Mouse (Mus musculus) urinary bladder, postnatal 25 days (tissue): ENCODE measurements around the gene Capn12.

Experiments
- DNase-seq: peaks from one replicate; pipeline ENCODE4 v3.0.0; 2022; ENCODE audit warnings: low spot score

Capn12 gene

DNA sequence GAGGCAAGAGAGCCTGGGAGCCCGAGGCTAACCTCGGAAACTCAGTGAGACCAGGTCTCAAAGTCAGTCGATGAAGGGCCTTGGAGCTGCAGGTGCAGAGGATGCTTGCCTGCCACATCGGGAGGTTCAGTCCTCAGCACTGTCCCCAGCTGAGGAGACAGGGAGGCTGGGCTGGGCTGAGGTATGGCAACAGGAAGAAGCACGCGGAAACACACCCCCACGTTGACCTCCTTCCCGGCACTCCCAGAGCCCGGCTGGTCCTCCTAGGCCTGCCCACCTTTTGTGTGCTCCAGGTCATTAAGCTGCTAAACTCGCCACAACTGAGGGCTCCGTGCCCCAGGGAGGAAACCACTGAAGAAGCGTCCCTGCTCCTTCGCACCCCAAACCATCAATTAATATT, at the start of gene Capn12:
Gene Capn12 (plus strand): TSS at position 224 of the 400 bp plus-strand sequence.
- DNase-seq: no peak

GRCm38 (mm10) chr7:28832137-28832536, 49.1 kb upstream of the Capn12 start:
- no peak for DNase-seq

DNA sequence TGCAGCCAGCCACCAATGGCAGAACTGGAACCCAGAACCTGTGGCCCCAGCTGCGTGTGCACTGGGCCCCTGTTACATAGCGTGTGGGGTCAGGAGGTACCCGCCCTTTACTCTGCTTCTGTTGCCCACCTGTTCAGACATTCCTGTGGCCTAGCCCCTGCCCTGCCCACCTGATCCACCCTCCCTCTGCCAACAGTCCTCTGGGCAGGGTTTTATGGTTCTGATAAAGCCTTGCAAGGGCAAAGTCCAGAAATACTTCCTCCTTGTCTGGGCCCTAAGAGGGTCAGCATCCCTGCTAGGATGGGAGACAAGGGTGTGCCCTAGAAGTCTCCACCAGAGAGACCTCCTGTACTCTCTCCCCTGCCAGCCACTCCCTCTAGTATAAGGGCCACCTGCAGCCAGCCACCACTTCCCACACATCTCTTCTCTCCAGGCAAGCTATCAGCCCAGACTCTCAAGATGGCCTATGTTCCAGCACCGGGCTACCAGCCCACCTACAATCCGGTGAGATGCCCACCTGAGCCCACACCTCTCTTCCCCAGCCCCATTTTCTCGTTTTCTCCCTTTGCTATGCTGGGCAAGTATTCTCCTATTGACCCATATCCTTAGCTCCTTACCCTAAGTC, 47.4 kb upstream of the Capn12 start, which contains the start of gene Lgals4:
Gene Lgals4 (plus strand): TSS at position 132 of the 625 bp plus-strand sequence.
- no peak for DNase-seq

- no peak for DNase-seq
These were observed 44.3 kb upstream of the Capn12 start for GRCm38 (mm10) chr7:28836936-28837335.

DNA sequence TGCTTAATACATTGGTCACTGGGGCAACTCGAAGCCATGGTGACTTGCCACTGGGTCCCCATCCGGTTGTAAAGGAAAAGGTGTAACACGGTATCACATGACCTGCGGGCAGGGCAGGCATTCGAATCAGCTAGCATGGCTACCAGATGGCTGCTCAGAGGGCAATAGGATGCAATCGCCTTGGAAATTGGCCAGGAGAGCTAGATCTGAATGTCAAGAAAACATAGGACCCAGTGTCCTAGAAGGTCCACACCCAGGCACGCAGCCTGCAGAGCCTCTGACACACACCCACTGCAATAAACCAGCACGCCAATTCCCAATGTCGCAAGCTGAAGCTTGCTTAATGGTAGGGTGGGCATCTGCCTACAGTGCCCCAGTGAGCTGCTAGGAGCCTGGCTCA, 42.9 kb upstream of the Capn12 start:
- DNase-seq: no peak

- no peak for DNase-seq
These were observed 33.9 kb upstream of the Capn12 start for GRCm38 (mm10) chr7:28847273-28847672.

DNA sequence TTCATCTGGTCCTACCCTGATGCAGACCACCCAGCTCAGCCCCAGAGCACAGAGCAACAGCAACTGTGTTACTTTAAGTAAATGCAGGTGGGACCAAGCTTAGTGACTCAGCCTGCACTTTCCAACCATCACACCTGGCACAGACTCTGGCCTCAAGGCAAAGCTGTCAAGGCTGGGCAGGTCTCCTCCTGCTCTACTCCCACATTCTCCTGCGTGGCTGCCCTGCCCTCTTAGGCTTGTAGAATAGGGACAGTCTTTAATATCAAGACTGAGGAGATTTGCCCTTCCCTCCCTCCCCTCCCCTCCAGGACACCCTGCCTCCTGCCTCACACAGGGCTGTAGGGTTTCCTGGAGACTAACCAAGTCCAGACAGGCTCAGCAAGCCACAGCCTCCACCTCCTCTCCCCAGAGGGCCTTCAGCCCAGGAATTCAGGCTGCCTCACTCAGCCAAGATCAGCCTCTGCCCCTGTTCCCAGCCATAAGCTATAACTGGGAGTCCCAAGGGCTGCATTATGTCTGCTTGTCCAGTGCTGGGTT, 31.5 kb upstream of the Capn12 start:
- DNase-seq: no peak

- DNase-seq: no peak
These were observed 30.6 kb upstream of the Capn12 start for GRCm38 (mm10) chr7:28850642-28851041.

DNA sequence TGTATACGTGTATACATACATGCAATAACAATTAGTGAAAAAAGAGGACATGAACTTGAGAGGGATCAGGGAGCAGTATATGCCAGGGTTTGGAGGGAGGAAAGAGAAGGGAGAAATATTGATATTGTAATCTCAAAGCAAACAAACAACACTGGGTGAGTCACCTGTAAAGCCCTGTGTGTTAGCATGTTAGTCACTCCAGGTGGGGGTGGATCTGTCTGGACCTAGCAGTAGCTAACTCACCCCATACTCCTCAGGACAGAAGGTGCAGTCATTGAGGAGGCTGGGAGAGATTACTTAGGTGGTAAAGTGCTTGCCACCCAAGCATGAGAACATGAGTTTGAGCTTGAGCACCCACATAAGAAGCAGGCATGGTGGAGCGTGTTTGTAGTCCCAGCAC, 21.3 kb upstream of the Capn12 start:
- DNase-seq: no peak

- DNase-seq: no peak
These were observed 20.3 kb upstream of the Capn12 start for GRCm38 (mm10) chr7:28860898-28861297.

DNA sequence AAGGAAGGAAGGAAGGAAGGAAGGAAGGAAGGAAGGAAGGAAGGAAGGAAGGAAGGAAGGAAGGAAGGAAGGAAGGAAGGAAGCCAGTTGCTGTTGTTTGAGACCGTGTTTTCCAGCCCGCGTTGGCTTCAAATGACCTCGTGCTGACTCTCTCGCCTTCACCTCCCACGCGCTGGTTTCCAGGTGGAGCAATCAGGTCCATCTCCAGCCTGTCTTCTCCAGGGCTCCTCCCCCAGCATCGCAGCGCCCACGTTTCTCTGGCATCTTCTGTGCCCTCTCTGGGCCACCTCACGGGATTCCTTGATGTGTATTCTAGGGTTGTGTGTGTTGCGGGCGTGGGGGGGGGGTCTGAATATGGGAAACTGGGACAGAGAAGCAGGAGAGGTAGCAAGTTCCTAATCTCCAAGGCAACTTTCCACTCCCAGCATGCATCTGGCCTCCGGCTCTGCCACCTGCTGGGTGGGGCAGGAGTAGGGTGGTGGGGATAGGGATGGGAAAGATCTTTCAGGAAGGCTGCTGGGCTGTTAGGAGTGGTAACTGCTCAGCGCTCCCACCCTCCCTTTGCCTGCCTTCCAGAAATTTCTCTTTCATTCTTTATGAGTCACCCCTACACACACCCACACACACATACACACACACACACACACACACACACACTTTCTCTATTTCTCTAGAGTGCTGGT, 18.3 kb upstream of the Capn12 start:
- DNase-seq: no peak

GRCm38 (mm10) chr7:28863540-28863939, 17.7 kb upstream of the Capn12 start, which contains the start of gene Lgals7:
Gene Lgals7, plus strand, starts transcription at chr7:28863853.
- DNase-seq: no peak

DNA sequence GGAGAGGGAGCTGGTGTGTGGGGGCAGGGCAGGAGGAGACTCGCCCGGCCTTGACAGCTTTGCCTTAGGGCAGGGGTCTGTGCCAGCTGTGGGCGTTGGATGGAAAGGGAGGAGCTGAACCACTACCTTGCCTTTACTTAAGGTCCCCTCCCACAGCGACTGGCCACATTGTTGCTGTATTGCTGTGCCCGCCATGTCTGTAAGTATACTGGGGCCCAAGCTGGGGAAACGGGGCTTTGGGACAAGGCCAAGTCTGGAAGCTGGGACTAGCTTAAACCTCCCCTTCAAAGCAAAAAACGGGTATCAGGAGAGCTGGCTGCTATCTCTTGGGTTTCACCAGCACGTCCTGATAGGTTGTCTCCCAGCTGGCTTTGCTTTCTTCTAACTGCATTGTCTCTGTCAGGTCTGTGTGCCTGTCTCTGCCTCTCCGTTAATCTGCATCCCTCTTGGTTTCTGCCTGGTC, 16.9 kb upstream of the Capn12 start:
- no peak for DNase-seq

DNA sequence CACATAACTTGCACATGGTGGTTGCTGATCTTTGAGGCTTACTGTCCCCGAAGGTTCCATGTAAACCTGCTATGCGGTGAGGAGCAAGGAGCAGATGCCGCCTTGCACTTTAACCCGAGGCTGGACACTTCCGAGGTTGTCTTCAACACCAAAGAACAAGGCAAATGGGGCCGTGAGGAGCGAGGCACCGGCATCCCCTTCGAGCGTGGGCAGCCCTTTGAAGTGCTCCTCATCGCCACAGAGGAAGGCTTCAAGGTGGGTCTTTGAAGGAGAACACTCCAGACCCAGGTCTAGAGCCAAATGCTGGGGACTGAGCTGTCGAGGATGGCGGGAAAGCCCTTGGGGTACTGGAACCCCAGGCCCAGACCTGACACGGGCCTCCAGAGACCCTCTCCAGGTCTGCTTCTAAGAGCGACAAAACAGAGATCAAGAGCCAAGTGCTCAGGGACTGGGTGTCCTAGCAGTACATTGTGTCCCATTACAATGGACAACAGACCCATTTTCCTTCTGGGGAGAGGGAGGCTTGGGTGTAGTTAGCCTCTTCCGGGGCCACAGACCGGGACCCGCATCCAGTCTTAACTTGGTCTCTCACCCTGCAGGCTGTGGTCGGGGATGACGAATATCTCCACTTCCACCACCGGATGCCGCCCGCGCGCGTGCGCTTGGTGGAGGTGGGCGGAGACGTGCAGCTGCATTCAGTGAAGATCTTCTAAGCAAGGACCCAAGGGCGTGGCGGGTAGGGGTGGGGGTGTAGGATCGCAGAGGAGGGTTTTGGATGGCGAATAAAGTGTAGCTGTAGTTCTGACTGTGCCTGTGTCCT, 15.5 kb upstream of the Capn12 start:
- peak; percentile 81 for DNase-seq

DNA sequence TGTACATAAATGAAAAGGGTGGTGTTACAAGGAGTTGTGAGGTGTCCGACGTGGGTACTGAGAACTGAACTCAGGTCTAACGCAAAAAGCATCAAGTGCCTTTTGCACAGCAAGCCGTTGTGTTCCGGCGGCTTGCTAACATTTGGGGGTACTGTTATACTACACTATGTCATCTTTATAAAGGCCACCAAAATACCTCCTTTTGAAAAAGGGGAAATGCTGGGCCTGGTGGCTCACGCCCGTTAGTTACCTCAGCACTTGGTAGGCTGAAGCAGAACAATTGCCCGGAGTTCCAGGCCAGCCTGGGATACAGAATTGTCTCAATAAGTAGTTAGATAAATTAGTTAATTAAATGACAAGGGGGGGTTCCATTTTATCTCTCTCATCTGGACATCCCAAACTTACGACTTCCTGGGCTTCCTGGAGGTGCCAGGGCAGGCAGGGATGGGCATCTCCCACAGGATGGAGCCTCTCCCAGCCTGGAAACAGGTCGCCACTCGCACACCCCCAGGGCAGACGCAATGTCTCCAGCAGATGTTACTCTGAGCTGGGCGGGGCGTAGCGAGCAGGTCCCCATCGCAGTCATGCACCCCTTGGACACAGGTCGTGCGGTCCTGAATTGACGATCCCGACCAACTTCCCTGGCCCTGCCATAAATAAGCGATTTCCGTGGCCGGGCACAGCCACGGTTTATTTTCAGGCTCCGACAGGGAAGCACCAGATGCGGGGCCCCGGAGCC, 14.3 kb upstream of the Capn12 start:
- no peak for DNase-seq

DNA sequence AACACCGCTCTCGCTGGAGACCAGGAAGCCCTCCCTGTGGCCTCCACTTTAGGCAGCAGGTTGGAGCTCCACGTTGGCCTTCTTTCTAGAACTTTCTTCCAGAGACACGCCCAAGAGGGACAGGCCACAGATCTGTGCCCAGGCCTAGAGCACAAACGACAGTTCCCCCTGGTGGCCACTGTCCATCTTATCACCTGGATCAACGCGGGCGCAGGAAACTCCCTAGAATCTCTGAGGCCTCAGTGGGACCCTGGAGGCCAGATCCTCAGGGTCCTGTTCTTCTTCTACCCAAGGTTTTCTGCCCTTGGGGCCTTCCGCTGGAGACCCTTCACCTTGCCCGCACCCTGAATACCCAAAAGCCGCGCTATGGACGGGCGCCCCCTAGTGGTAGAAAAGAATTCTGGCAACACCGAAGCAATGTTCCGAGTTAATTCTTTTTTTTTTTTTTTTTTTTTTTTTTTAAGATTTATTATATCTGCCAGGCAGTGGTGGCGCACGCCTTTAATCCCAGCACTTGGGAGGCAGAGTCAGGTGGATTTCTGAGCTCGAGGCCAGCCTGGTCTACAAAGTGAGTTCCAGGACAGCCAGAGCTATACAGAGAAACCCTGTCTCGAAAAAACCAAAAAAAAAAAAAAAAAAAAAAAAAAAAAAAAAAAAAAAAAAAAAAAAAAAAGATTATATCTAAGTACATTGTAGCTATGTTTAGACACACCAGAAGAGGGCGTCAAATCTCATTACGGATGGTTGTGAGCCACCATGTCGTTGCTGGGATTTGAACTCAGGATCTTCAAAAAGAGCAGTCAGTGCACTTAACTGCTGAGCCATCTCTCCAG, 13.5 kb upstream of the Capn12 start:
- DNase-seq: peak; percentile 80

- no peak for DNase-seq
These were observed 10.1 kb upstream of the Capn12 start for GRCm38 (mm10) chr7:28870901-28871664.

GRCm38 (mm10) chr7:28874565-28874964, 6.7 kb upstream of the Capn12 start:
- no peak for DNase-seq

- DNase-seq: no peak
These were observed 5.1 kb upstream of the Capn12 start for GRCm38 (mm10) chr7:28876099-28876498.

DNA sequence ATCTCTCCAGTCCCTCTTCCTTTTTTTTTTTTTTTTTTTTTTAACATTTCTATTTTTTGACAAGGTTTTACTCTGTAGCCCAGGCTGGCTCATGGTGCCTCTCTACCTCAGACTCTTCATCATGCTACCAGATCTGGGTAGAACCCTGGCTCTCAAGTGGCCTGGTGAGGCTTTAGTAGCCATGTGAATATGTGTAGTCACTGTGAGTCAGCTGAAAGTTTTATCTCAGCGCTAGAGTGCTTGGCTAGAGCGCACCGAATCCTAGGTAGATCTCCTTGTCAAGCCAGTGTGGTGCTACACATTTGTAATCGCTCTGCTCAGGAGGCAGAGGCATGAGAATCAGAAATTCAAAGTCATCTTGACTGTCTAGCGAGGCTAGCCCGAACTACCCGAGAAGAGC, 4.1 kb upstream of the Capn12 start:
- DNase-seq: no peak
